Mouse (Mus musculus) naive thymus-derived CD4-positive, alpha-beta T cell, adult 2 months (primary cell): ENCODE measurements around the gene Bmper.

Experiments
- DNase-seq: peaks from one replicate; pipeline ENCODE4 v3.0.0-alpha.2; 2011; ENCODE audit warnings: low read depth

Bmper gene

DNA sequence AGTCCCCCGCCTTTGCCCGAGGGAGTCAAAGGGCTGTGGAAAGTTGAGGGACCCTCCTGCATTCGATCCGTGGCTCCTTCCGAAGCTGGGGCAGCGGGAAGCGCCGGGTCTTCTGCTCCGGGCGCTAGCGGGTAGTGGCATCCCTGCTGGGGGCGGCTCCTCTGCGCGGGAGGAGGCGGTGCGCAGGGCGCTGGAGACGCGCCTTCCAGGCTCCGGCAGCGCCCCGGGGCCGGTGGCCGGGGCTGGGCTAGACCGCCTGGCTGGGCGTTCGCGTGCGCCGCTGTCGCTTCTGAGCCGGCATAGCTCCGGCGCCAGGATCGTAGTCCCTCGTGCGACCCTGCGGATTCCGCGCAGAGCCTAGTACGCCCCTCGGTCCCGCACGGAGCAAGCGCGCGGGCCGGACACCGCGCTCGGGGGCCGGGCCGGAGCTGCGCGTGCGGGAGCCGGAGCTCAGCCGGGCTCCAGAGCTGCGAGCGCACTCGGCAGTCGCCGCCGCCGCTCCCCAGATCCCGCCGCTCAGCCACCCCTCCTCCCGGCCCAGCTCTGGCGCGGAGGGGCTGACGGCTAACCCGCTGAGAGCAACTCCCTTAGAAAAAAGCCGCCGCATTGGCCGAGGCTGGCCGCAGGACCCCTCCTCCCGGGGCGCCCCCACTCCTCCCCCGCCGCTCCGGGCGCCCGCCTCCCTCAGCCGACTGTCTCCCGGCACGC, at the start of gene Bmper:
Gene Bmper (plus strand): TSS at position 236 of the 708 bp plus-strand sequence.
- DNase-seq: no peak

DNA sequence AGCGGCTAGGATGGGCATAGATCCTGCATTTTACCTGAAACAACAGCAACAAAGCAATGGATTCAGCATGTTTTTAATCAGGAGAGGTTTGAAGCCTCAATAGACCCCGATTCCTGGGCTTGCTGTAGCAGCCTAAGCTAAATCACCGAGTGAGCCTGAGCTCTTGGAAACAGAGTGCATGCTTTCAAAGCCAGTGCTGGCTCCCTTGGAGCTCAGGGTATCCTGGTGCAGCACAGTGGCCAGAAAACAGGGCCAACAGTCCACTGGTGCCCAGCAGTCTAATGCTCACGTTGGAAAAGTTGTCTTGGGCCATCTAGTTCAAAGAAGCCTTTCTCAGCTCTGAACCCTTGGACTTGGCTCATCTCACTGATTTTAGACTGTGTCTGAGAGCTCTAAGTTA, 45.4 kb upstream of the Bmper start:
- DNase-seq: no peak

DNA sequence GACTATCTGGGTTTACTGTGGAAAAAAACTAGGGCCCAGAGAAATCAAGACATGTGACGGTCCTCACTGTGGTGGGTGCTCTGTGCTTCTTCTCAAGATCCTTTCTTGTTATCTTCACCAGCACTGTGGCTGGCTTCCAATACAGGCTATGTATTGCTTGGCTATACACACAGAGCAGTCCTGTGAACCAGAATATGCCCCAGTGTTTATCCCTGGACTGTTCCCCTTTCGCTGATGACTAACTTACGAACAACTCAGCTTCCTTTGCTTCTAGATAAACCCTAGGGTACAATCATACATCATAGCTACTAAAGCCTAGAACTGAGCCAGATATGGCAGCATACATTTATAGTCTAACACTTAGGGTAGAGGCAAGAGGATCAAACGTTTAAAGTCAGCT, 35.7 kb upstream of the Bmper start:
- DNase-seq: no peak

DNA sequence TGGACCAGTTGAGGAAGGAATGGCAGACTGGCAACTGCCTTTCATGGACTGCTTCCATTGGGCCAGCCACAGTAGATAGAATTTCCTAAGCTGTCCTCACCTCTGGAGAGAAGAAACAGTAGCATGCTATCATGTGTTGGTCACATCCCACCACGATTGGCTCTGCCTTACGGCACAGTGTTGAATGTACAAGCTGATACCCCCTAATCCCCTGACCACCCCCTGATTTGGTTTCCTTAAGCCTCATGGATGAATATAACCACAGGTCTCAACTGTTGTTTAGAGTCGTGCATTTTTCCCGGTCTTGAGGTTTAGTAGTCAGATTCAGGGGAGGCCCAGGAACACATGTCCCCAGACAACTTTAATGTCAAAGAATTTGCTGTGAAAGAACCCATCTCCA, 34.7 kb upstream of the Bmper start:
- DNase-seq: no peak

DNA sequence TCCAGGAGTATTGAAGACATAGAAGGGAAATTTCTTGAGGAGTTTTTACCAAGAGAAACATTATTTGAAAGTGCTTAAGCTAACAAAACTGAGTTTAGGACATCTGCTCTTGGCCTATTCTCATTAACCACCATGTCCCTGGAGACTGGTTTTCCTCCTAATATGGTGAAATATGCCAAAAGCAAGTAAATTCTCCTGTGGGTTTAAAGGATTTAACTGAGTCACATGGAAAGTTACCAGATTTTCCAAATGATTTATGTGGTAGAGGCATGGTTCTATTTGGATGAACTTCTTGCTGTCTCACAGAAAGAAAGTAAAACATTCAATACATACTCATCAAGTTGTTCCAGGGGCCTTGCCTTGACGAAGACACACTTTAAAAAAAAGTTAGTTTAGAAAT, 31.9 kb upstream of the Bmper start:
- DNase-seq: no peak

DNA sequence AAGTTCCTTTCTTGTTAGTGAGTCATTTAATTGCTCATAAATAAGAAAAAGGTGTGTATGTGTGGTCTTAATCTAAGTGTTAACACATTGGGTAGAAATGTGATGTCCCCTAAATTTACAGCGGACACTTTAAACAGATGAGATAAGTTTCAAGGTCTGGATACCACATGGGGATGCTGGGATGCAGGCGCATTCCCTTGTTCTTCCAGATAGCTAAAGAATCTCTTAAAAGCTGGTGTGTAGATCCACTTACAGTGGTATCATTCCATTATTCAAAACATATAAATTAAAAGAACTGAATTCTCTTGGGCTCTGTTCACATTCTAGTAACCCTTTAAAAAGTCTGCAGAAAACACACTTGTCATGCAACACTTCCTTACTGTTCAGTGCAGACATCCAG, 31.4 kb upstream of the Bmper start:
- DNase-seq: no peak

DNA sequence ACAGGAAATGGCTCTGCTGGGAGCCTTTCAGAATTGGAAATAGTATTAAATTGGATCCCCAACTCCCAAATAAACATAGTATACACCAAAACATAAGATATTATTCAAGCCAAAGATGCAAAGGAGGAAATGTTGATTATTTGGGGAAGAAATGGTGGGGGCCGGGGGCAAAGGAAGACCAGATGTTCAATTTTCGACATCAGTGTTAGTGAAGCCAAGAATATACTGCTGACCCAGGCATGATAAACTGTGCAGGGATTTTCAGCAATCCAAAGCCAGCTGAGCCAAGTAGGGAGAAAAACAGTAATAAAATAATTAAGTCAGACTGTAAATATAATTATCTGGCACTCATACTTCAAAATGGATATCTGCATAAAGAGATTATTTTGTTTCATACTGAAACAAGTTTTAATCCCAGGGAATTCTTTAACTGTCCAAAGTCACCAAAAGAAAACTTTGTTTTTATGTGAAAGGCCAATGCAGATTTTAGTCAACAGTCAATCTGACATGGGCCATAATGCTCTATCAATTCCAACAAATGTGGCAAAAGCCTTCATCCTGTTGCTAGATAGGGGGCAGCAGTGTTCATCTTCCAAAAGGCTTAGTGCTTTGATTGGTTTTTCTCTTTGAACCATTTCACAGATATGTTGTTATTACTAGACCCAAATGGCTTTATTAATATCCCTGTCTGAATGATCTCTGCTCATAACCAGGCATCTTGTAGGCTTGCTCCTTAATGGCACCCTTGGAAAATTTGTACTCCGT, 30.1 kb upstream of the Bmper start:
- DNase-seq: no peak

DNA sequence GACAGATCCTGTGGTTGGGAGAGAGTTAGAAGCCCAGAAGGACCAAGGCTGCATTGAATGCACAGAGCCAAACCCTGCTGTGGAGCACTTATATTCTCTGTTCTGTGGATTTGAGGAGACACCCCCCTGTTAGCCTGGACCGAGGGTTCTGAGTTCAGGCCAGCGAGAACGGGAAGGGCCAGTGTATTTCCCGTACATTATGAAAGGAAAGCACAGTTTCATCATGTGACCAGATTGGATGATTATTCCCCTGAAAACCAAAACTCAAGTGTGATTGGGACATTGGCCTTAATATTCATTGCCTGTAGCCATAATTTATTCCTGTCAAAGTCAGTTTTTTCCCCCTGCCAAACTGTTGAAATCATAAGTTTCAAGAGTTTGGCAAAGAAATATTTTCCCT, 23.9 kb upstream of the Bmper start:
- no peak for DNase-seq

DNA sequence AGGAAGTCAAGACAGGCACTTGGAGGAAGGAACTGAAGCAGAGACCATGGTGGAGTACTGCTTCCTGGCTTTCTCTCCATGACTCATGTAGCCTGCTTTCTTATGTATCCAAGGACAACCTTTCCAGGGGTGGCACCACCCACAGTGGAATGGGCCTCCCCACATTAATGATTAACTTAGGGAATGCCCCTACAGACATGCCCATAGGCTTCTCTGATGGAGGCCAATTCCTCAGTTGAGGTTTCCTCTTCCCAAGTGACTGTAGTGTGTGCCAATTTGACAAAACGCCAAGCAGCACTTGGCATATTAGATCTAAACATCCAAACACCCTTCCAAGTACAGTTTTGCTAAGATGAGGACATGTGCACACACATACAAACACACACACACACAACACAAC, 23.0 kb upstream of the Bmper start:
- no peak for DNase-seq

DNA sequence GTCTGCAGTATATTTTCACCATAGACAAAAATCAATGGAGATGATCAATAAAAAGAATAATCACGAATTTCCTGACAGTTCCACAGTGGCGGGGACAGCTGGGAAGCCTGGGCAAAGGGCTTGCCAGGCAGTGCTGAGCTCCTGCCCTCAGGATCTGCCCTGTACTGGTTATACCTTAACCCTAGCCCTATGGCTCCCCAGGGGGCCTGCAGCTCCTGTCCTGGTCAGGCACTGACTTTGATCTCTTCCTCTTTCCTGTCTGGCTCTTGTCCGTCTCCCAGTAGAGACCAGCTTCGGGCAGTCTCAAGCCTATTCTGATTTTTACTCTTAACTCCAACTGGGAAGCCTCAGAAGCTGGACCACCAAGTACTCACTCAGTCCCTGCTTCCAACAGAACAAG, 22.0 kb upstream of the Bmper start:
- no peak for DNase-seq

DNA sequence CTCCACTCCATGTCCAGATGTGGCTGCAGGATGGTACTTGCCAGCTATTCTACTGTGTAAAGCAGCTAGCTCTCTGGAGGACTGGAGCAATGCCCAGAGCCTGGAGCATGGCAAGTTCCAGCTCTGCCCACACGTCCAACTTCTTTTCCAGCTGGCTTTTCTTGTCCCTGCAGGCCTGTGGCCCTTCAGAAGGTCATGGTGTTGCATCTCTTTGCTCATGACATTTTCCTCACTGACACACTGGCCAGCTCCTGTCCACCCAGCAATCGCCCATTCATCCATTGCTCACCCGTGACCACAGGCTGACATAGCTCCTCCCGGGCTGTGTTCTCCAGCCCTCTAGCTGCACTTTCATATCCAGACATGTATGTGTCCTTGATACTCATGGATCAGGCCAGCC, 20.4 kb upstream of the Bmper start:
- DNase-seq: no peak

DNA sequence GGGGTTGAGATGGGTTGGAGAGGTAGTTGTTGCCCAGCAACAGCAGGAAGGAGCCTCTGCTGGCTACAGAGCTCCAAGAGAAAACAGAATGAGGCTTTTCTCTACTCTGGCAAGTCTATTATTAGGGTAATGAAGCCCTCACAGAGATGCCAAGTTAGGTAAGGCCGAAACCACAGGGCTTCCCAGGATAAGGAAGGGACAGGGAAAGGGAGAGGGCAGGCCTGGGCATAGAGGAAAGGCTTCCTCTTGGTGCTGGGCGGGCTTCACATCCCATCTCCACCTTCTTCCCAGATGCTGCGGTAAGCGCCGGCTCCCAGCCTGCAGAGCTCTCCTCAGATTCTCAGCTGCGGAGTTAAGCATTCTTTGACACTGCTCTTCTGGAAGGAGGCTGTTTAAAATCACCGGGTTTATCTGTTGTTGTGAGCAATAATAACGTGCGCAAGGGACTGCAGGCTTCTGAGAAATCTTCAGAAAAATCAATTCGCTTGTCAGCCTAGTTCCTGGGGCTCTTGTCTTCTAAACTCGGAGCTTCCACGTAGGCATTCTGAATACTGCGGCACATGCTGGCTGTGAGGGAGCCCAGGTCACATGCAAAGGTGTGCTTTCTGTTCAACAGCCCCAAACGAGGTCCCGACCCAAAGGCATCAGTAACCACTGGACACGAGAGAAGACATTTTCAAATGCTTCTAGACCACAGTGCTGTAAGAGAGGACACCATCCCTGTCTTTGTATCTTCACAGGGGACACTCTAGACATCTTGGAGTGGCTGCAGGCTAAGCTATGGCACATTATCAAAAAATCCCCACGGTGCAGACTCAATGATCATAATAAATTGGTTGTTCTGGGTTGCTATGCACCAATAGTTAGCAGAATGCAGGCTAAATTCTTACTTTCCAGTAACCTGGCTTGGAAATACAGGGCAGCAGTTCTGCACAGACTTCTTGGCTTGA, 18.3 kb upstream of the Bmper start:
- DNase-seq: no peak

DNA sequence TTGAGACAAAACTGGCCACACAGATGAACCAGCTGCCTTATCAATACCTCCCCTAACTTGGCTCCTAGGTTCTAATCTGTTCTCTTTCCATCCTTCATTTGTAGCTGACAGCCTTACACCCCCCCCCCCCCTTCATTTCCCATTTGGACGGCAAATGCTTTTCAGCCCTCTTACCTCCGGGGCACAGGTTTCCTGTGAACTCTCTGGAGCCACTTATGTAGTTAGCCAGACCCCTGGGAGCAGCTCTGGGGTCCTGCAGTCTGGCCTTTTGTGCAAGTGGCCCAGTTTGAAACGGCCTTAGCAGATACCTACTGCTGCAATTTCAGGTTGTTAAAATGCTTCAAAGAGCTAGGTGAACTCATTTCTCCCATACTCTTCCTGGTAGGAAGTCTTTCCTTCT, 17.6 kb upstream of the Bmper start:
- no peak for DNase-seq

GRCm38 (mm10) chr9:23205757-23206156, 17.1 kb upstream of the Bmper start:
- DNase-seq: no peak

GRCm38 (mm10) chr9:23206181-23206580, 16.7 kb upstream of the Bmper start:
- no peak for DNase-seq

- peak; percentile 48 for DNase-seq
These were observed 10.6 kb upstream of the Bmper start for GRCm38 (mm10) chr9:23212303-23212702.

- no peak for DNase-seq
These were observed 3.1 kb upstream of the Bmper start for GRCm38 (mm10) chr9:23219754-23220153.

DNA sequence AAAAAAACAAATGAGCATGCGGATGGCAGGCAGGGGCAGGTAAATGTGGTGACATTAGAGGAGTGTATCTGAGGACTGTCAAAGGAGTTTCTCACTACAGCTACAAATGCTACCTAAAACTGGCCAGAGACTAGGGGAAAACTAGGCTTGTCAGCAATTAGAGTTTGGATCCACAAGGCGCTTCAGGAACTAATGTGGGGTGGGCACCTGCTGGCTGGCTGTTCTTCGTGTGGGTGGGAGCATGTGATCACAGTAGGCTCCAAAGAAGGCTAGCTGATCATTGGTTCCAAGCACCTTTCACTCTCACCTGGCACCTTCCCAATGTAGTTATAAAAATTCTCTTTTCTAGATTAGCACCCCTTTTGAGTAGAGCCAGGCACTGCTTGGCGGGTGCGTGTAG, 900 bp upstream of the Bmper start:
- DNase-seq: no peak

- no peak for DNase-seq
These were observed 410 bp upstream of the Bmper start for GRCm38 (mm10) chr9:23222492-23222840.

GRCm38 (mm10) chr9:23223549-23224077, 737 bp downstream of the Bmper start:
- DNase-seq: no peak

DNA sequence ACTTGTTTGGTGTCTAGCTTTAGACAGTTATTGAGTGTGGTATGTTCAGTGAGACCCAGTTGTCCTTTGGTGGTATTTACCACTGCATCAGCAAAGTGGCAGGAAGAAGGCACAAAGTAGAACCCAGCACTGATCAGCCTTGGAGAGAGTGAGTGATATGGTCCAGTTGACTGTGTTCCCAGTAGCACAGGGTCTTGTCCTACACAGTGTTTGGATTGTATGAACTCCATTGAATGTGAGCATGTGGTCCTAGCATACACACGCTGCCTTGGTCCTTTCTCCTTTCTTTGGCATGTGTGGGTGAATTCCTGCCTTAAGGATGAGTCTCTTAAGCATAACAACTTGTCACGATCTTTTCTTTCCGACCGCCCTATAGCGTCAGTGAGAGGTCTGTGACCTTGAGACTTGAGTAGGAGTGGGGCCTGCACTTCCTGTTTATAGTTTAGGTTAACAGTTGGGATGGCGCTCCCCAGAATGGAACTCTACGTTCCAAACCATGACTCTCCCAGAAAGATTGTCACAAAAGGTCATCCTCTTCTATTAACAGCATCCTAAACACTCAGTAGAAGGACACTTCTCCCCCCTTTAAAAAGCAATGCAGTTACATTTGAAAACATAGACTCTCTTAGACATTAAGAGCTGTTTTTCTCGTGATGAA, 10.7 kb downstream of the Bmper start:
- no peak for DNase-seq
